In genomic region chr2:70091261-70091660, GRCm38 (mm10) we compare ENCODE assay signal across 19 mouse cellular contexts. TPM values are rescaled to one million over a fixed set of nuclear protein-coding genes. Genes with fewer than 3 reads are reported as not detected.
DNase-seq lines count a peak whose midpoint lies in the region; TF ChIP-seq lines count a peak whose summit lies in the region.
"Had no signal": no experiment of that assay in that cellular context is flagged by ENCODE, and none has a peak within 500 bp of the region (broad histone marks: within the 10 kb centered on the region; RNA-seq: fewer than 3 reads in every experiment).

No protein-coding gene starts in this region.

- H3K4me1 ChIP-seq in bone marrow macrophage, adult 2 months (ENCODE audit: control insufficient read depth, insufficient read depth, low read length): peaks cover 30% of the 10 kb centered on the region
- H3K4me1 ChIP-seq in megakaryocyte, embryonic 14.5 days: peaks cover 14% of the 10 kb centered on the region
- H3K4me1 ChIP-seq: embryonic facial prominence, embryonic 13.5 days; forebrain, embryonic 13.5 days; liver, embryonic 13.5 days had no signal

- peak overlapping the region; percentile 94 for H3K27ac ChIP-seq in bone marrow macrophage, adult 2 months (ENCODE audit: insufficient read depth, low read depth, low read length)
- H3K27ac ChIP-seq: embryonic facial prominence, embryonic 13.5 days; forebrain, embryonic 13.5 days; gastrocnemius, adult 2 months; layer of hippocampus, adult 2 months; liver, embryonic 13.5 days; neural tube, embryonic 15.5 days; stomach, embryonic 15.5 days had no signal

- TF ChIP-seq POLR2A in bone marrow macrophage, adult 2 months (IDR thresholded peaks at IDR 0.05; ENCODE audit: borderline replicate concordance, low read depth, low read length): no peak

- H3K9me3 ChIP-seq in megakaryocyte, embryonic 14.5 days: no peaks in the 10 kb centered on the region
- H3K9me3 ChIP-seq: embryonic facial prominence, embryonic 13.5 days; forebrain, embryonic 13.5 days; liver, embryonic 13.5 days; neural tube, embryonic 15.5 days; stomach, embryonic 15.5 days had no signal

- H3K36me3 ChIP-seq in megakaryocyte, embryonic 14.5 days (replicated peaks; ENCODE audit: low read length): no peaks in the 10 kb centered on the region
- no peaks in the 10 kb centered on the region for H3K36me3 ChIP-seq in splenic B cell, adult 2 months (ENCODE audit: control insufficient read depth, insufficient read depth, low read length, poor library complexity, severe bottlenecking)
- H3K36me3 ChIP-seq: embryonic facial prominence, embryonic 13.5 days; liver, embryonic 13.5 days; neural tube, embryonic 15.5 days; stomach, embryonic 15.5 days had no signal

- TF ChIP-seq CTCF in bone marrow macrophage, adult 2 months (IDR thresholded peaks at IDR 0.05; ENCODE audit: low read depth, low read length): no peak

- H3K27me3 ChIP-seq in megakaryocyte, embryonic 14.5 days (replicated peaks): peaks cover 8% of the 10 kb centered on the region
- H3K27me3 ChIP-seq in splenic B cell, adult 2 months (ENCODE audit: control insufficient read depth, insufficient read depth, low read length, poor library complexity, severe bottlenecking): no peaks in the 10 kb centered on the region
- H3K27me3 ChIP-seq: embryonic facial prominence, embryonic 13.5 days; forebrain, embryonic 13.5 days; liver, embryonic 13.5 days; neural tube, embryonic 15.5 days; stomach, embryonic 15.5 days had no signal

- H3K4me3 ChIP-seq in bone marrow macrophage, adult 2 months (ENCODE audit: insufficient read depth, low read length): peak overlapping the region; percentile 35
- H3K4me3 ChIP-seq in megakaryocyte, embryonic 14.5 days (replicated peaks): peak overlapping the region; percentile 84
- H3K4me3 ChIP-seq: embryonic facial prominence, embryonic 13.5 days; forebrain, embryonic 13.5 days; gastrocnemius, adult 2 months; layer of hippocampus, adult 2 months; liver, embryonic 13.5 days; neural tube, embryonic 15.5 days; stomach, embryonic 15.5 days had no signal

- peak; percentile 47 for DNase-seq in lung, postnatal 36 days
- DNase-seq in lung, postnatal 14 days: no peak
- DNase-seq in splenic B cell, adult 2 months (ENCODE audit: low read depth, low spot score): peak; percentile 87
- no peak for DNase-seq in testis, postnatal 10 days (ENCODE audit: low spot score)
- DNase-seq in thymus, postnatal 0 days (ENCODE audit: low spot score): no peak
- DNase-seq in kidney, postnatal 4 days: no peak
- DNase-seq: cerebellum, adult 8-10 months; gastrocnemius, adult 2 months; heart, postnatal 4 days; kidney, adult 18-20 months; liver, embryonic 13.5 days had no signal

RNA-seq across cellular contexts. Expression of gene Myo3b, which starts 52.3 kb away (rescaled TPM):
- polyA plus RNA-seq in bone marrow macrophage, adult 2 months (2012; ENCODE audit: insufficient read depth, insufficient read length, missing spikeins): not detected in 2 replicates
- polyA plus RNA-seq in megakaryocyte, embryonic 14.5 days (2012; ENCODE audit: insufficient read depth, low replicate concordance): not detected in 2 replicates
- 0.59 and 0.62 TPM in 2 replicates for polyA plus RNA-seq in thymus, postnatal 0 days (2015; fragmentation: Nextera tagmentation; extraction: Ambion mirVana)
- polyA plus RNA-seq: embryonic facial prominence, embryonic 13.5 days; liver, embryonic 13.5 days; midbrain, embryonic 11.5 days had no signal

Comparison
In these comparisons a context has a peak if more than half of its experiments do, and no peak if none do; other contexts are left out.
1. DNase-seq: peak in lung, postnatal 36 days (single experiment) and splenic B cell, adult 2 months (single experiment); none in lung, postnatal 14 days (single experiment), testis, postnatal 10 days (single experiment), thymus, postnatal 0 days (single experiment) and kidney, postnatal 4 days (0 of 2).